Mouse (Mus musculus): ENCODE measurements around the gene Map3k5. TPM values are rescaled to one million over a fixed set of nuclear protein-coding genes. Genes with fewer than 3 reads are reported as not detected.

Map3k5 gene
- polyA plus RNA-seq, 1 experiment from 2014 or later = 1.4 TPM

DNA sequence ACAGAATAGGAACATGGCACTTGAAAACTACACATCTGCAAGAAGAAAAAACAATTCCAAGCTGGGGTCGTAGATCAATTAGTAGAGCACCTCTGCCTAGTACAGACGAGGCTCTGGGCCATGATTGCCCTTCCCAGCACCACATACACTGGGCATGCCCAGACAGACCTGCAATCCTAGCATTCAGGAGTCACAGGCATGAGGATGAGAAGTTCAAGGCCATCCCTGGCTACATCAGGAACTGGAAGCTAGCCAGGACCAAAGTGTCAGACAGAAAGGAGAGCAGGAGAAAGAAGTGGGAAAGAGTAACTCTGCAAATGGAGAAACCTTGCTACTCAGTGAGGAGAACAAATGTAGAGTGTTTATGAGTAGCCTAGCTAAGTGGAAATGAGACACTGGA is 34.1 kb upstream of the Map3k5 start:
- H3K4me3 ChIP-seq (ENCODE audit: low read depth, low read length) = no peak overlapping the region
- WGBS (ENCODE audit: insufficient replicate concordance) = 75% methylated on average over 2 of the region's 2 CpGs
- H3K27ac ChIP-seq (ENCODE audit: low read depth) = no peak overlapping the region
- peaks cover 24% of the 10 kb centered on the region; the same call in 1 of the 2 replicates for H3K36me3 ChIP-seq (replicated peaks; ENCODE audit: insufficient read depth, low read length)
- H3K27me3 ChIP-seq (ENCODE audit: insufficient read depth, low read length) = no peaks in the 10 kb centered on the region
- no peaks in the 10 kb centered on the region for H3K9me3 ChIP-seq (ENCODE audit: low read length)
- H3K9ac ChIP-seq (replicated peaks) = no peak overlapping the region
- H3K4me2 ChIP-seq (ENCODE audit: low read depth, low read length) = no peak overlapping the region
- TF ChIP-seq EP300 (IDR thresholded peaks at IDR 0.05; ENCODE audit: low read depth) (no peak), CTCF (IDR thresholded peaks at IDR 0.05; ENCODE audit: low read depth) (no peak)
- peaks cover 3% of the 10 kb centered on the region; the same call in 1 of the 2 replicates for H3K4me1 ChIP-seq (ENCODE audit: insufficient read depth)
- DNase-seq (no peak), ATAC-seq (no peak)

DNA sequence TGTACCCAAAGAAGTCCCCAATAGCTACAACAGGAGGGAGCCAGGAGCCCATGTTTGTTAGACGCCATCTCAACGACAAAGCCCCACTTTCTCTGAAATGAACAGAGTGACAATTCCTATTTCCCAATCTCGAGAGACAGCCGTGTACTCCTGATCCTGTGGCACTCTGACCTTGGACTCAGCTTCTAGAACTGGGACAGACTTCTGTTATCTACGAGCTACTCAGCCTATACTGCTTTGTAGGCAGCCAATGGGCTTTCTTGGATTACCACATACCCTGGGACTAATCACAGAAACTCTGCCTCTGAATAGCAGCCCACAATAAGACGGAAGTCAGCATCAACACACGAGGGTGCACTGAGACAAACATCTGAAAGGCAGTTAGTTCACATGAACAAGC is 32.3 kb upstream of the Map3k5 start:
- Histone ChIP-seq H3K4me1 (ENCODE audit: insufficient read depth) (peaks cover 5% of the 10 kb centered on the region), H3K27ac (ENCODE audit: low read depth) (no peak overlapping the region), H3K4me2 (ENCODE audit: low read depth, low read length) (no peak overlapping the region), H3K9ac (replicated peaks) (no peak overlapping the region), H3K9me3 (ENCODE audit: low read length) (no peaks in the 10 kb centered on the region), H3K27me3 (ENCODE audit: insufficient read depth, low read length) (no peaks in the 10 kb centered on the region), H3K4me3 (ENCODE audit: low read depth, low read length) (no peak overlapping the region), H3K36me3 (replicated peaks; ENCODE audit: insufficient read depth, low read length) (0 out of 2 replicates have a peak, but pooled peaks cover 21% of the 10 kb centered on the region)
- peak; percentile 57 for ATAC-seq
- WGBS (ENCODE audit: insufficient replicate concordance) = 56% methylated on average over 7 of the region's 7 CpGs
- no peak for DNase-seq
- no peak for TF ChIP-seq EP300 (IDR thresholded peaks at IDR 0.05; ENCODE audit: low read depth)
- no peak for TF ChIP-seq CTCF (IDR thresholded peaks at IDR 0.05; ENCODE audit: low read depth)

GRCm38 (mm10) chr10:19904077-19904820 is 30.0 kb upstream of the Map3k5 start:
- no peaks in the 10 kb centered on the region for H3K9me3 ChIP-seq (ENCODE audit: low read length)
- H3K4me1 ChIP-seq (ENCODE audit: insufficient read depth) = peaks cover 10% of the 10 kb centered on the region
- 80% methylated on average over 13 of the region's 13 CpGs for WGBS (ENCODE audit: insufficient replicate concordance)
- 0 out of 2 replicates have a peak, but pooled peaks cover 16% of the 10 kb centered on the region for H3K36me3 ChIP-seq (replicated peaks; ENCODE audit: insufficient read depth, low read length)
- no peak overlapping the region for H3K9ac ChIP-seq (replicated peaks)
- ATAC-seq (no peak), DNase-seq (no peak)
- H3K4me2 ChIP-seq (ENCODE audit: low read depth, low read length) = no peak overlapping the region
- no peak overlapping the region for H3K27ac ChIP-seq (ENCODE audit: low read depth)
- no peak overlapping the region for H3K4me3 ChIP-seq (ENCODE audit: low read depth, low read length)
- TF ChIP-seq EP300 (IDR thresholded peaks at IDR 0.05; ENCODE audit: low read depth) (no peak), CTCF (IDR thresholded peaks at IDR 0.05; ENCODE audit: low read depth) (no peak)
- no peaks in the 10 kb centered on the region for H3K27me3 ChIP-seq (ENCODE audit: insufficient read depth, low read length)

DNA sequence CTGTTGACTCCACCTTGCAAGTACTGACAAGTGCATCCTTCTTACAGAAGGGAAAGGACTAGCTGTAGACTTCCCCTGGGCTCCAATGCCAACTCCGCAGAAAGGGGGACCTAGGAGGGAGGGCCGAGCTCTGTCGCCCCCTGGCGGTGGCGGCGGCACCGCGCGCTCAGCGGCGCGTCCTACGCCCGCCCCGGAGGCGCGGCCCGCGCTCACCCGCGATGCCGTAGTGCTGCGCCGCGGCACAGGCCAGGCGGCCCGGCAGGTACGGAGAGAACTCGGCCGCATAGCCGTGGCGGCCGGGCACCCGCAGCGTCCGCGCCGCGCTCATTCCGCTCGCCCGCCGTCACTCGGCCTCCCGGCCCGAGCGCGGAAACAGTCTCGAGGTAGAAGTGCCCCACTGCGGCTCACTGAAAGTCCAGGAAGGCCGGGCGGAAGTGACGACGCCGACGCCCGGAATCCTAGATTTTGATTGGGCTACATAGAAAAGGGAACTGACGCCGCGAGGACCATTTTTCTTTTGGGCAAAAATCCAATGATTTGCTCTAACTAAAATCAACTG is 26.9 kb upstream of the Map3k5 start, which contains the start of gene Pex7:
Pex7 (minus strand) TSS at position 444 of the 559 bp plus-strand sequence.
- no peaks in the 10 kb centered on the region for H3K9me3 ChIP-seq (ENCODE audit: low read length)
- WGBS (ENCODE audit: insufficient replicate concordance) = under 1% methylated on average over 60 of the region's 60 CpGs
- peak; percentile 86 for TF ChIP-seq CTCF (IDR thresholded peaks at IDR 0.05; ENCODE audit: low read depth)
- no peak for TF ChIP-seq EP300 (IDR thresholded peaks at IDR 0.05; ENCODE audit: low read depth)
- peak within 1 kb of the TSS; percentile 98 for H3K27ac ChIP-seq (ENCODE audit: low read depth)
- H3K36me3 ChIP-seq (replicated peaks; ENCODE audit: insufficient read depth, low read length) = 0 out of 2 replicates have a peak, but pooled peaks cover 8% of the 10 kb centered on the region
- H3K4me2 ChIP-seq (ENCODE audit: low read depth, low read length) = peak within 1 kb of the TSS; percentile 59
- peaks cover 6% of the 10 kb centered on the region; the same call in 1 of the 2 replicates for H3K4me1 ChIP-seq (ENCODE audit: insufficient read depth)
- peak; percentile 96 for ATAC-seq
- no peaks in the 10 kb centered on the region for H3K27me3 ChIP-seq (ENCODE audit: insufficient read depth, low read length)
- H3K4me3 ChIP-seq (ENCODE audit: low read depth, low read length) = peak within 1 kb of the TSS; percentile 79
- peak; percentile 91 for DNase-seq
- peak within 1 kb of the TSS; percentile 85 for H3K9ac ChIP-seq (replicated peaks)

- Histone ChIP-seq H3K4me2 (ENCODE audit: low read depth, low read length) (peak overlapping the region; percentile 59), H3K27ac (ENCODE audit: low read depth) (peak overlapping the region; percentile 98), H3K9me3 (ENCODE audit: low read length) (no peaks in the 10 kb centered on the region), H3K27me3 (ENCODE audit: insufficient read depth, low read length) (no peaks in the 10 kb centered on the region), H3K4me3 (ENCODE audit: low read depth, low read length) (0 out of 2 replicates have a peak overlapping the region, but pooled peaks have one; percentile 79), H3K9ac (replicated peaks) (no peak overlapping the region), H3K4me1 (ENCODE audit: insufficient read depth) (peaks cover 6% of the 10 kb centered on the region; the same call in 1 of the 2 replicates), H3K36me3 (replicated peaks; ENCODE audit: insufficient read depth, low read length) (0 out of 2 replicates have a peak, but pooled peaks cover 5% of the 10 kb centered on the region)
- 61% methylated on average over 2 of the region's 2 CpGs for WGBS (ENCODE audit: insufficient replicate concordance)
- no peak for DNase-seq
- no peak for TF ChIP-seq CTCF (IDR thresholded peaks at IDR 0.05; ENCODE audit: low read depth)
- TF ChIP-seq EP300 (IDR thresholded peaks at IDR 0.05; ENCODE audit: low read depth) = no peak
- peak; percentile 59 for ATAC-seq
Measured at GRCm38 (mm10) chr10:19908076-19908475, 26.2 kb upstream of the Map3k5 start.

DNA sequence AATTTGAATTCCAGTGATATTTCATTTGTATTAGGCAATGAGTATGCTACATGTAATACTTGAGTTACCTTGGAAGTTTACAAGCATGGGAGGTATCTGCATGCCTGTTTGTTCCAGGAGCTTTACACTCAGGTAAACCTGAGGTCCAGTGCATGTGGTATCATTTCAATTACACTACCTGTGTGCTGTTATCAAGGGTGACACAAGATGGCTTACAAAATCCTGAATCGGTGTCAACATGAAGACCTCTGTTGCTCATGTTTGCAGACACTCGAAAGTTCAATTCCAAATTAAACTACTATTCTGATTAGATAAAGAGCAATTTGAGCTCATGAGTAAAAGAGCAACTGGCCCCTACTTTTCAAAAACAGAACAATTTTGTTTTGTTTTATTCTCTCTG is 23.8 kb upstream of the Map3k5 start:
- Histone ChIP-seq H3K4me2 (ENCODE audit: low read depth, low read length) (no peak overlapping the region), H3K36me3 (replicated peaks; ENCODE audit: insufficient read depth, low read length) (no peaks in the 10 kb centered on the region), H3K27me3 (ENCODE audit: insufficient read depth, low read length) (no peaks in the 10 kb centered on the region), H3K4me3 (ENCODE audit: low read depth, low read length) (no peak overlapping the region), H3K9me3 (ENCODE audit: low read length) (no peaks in the 10 kb centered on the region), H3K27ac (ENCODE audit: low read depth) (no peak overlapping the region), H3K9ac (replicated peaks) (no peak overlapping the region), H3K4me1 (ENCODE audit: insufficient read depth) (peaks cover 5% of the 10 kb centered on the region; the same call in 1 of the 2 replicates)
- no peak for ATAC-seq
- WGBS (ENCODE audit: insufficient replicate concordance) = 73% methylated on average over 2 of the region's 2 CpGs
- TF ChIP-seq EP300 (IDR thresholded peaks at IDR 0.05; ENCODE audit: low read depth) = no peak
- no peak for TF ChIP-seq CTCF (IDR thresholded peaks at IDR 0.05; ENCODE audit: low read depth)
- DNase-seq = no peak
